Mouse (Mus musculus): ENCODE measurements at regions not wholly inside any gene's neighbourhood (a gene's known extent, or its start where the extent isn't known, plus 50 kb on each side); places are given as distances from the start of the nearest gene placed in this dataset.

GRCm38 (mm10) chr5:106780749-106781148, 83.7 kb upstream of the Zfp644 start:
- TF ChIP-seq CTCF (IDR thresholded peaks at IDR 0.05; ENCODE audit: extremely low read depth, insufficient read depth, low read length) (no peak), POLR2A (IDR thresholded peaks at IDR 0.05; ENCODE audit: extremely low read depth, insufficient read depth, low read length) (no peak)

Data from cortical plate, adult 2 months (tissue).